Mouse (Mus musculus) heart, embryonic 11.5 days (tissue): ENCODE results near the gene Ptbp3. TPM values are rescaled to one million over a fixed set of nuclear protein-coding genes. Genes with fewer than 3 reads are reported as not detected.

Source experiments
- ATAC-seq: fragments of 200-750 bp; cut with Nextera tagmentation; replicated peaks from 2 replicates; pipeline ENCODE4 v1.8.0; 2017; ENCODE audit warnings: moderate library complexity; ENCODE audit not compliant: insufficient number of reproducible peaks, low FRiP score, low TSS enrichment
- H3K27ac ChIP-seq: fragments of 300-500 bp; sonication (generic); 2 replicates; pipeline ENCODE4 v1.5.1; 2014; ENCODE audit warnings: mild to moderate bottlenecking, low read depth, low read length
- H3K27me3 ChIP-seq: fragments of 300-500 bp; sonication (generic); 2 replicates; pipeline ENCODE4 v1.6.1; 2014; ENCODE audit warnings: mild to moderate bottlenecking, low read length, mixed read lengths; ENCODE audit not compliant: control insufficient read depth, insufficient read depth
- H3K36me3 ChIP-seq: fragments of 300-500 bp; sonication (generic); 2 replicates; pipeline ENCODE4 v1.6.1; 2014; ENCODE audit warnings: mild to moderate bottlenecking, low read length, moderate library complexity, mixed read lengths; ENCODE audit not compliant: control insufficient read depth, insufficient read depth
- H3K4me1 ChIP-seq: fragments of 300-500 bp; sonication (generic); 2 replicates; pipeline ENCODE4 v1.6.1; 2014; ENCODE audit warnings: low read length; ENCODE audit not compliant: control insufficient read depth, insufficient read depth
- H3K4me2 ChIP-seq: fragments of 300-500 bp; sonication (generic); 2 replicates; pipeline ENCODE4 v1.6.1; 2014; ENCODE audit warnings: mild to moderate bottlenecking, moderate library complexity
- H3K4me3 ChIP-seq: fragments of 300-500 bp; sonication (generic); 2 replicates; pipeline ENCODE4 v1.5.1; 2014; ENCODE audit warnings: low read depth, low read length
- H3K9ac ChIP-seq: fragments of 300-500 bp; sonication (generic); 2 replicates; pipeline ENCODE4 v1.6.1; 2014; ENCODE audit warnings: mild to moderate bottlenecking, low read depth, low read length, moderate library complexity
- H3K9me3 ChIP-seq: fragments of 300-500 bp; sonication (generic); replicated peaks from 2 replicates; pipeline ENCODE4 v1.6.1; 2016; ENCODE audit warnings: low read length; ENCODE audit not compliant: control insufficient read depth
- WGBS: fragments of 180-500 bp; shearing (Covaris S2); extraction: QIAGEN DNeasy Blood & Tissue Kit; methylation state at CpG from one replicate; pipeline ENCODE4 v1.1.7; 2014; ENCODE audit not compliant: insufficient replicate concordance; 5-methylcytosine and 5-hydroxymethylcytosine counted together
- polyA plus RNA-seq: library from polyadenylated mRNA; unstranded; fragments of >200 nt; fragmentation: Nextera tagmentation; extraction: Ambion mirVana; gene quantifications from 2 replicates; pipeline ENCODE4 v1.2.1, GENCODE M21; 2014

The Ptbp3 gene
- polyA plus RNA-seq, 1 experiment from 2014 or later = 48.4 TPM

DNA sequence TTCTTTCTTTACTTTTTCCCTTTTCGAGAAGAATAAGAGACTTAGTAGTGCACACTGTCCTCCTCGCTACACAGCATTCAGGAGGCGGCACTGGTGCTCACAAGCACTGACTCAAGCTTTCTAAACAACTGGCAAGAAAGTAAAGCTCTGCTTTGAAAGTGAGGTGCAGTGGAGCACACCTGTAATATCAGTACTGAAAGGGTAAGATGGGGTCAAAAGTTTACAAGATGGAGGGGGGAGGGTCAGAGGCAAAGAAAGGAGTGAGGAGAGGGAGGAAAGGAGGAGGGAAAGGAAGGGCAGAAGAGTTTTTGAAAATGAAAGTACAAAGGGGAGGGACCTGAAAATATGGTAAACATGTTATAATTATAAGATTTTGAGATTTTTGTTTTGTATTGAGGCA lies 43.7 kb downstream of the Ptbp3 start:
- no peak overlapping the region for H3K4me3 ChIP-seq
- H3K4me1 ChIP-seq = no peaks in the 10 kb centered on the region
- WGBS = 85% methylated on average over 3 of the region's 3 CpGs
- H3K36me3 ChIP-seq = peaks cover 11% of the 10 kb centered on the region
- no peak overlapping the region for H3K27ac ChIP-seq
- H3K9me3 ChIP-seq = no peaks in the 10 kb centered on the region
- H3K4me2 ChIP-seq = no peak overlapping the region
- H3K27me3 ChIP-seq = no peaks in the 10 kb centered on the region
- no peak overlapping the region for H3K9ac ChIP-seq
- no peak for ATAC-seq

DNA sequence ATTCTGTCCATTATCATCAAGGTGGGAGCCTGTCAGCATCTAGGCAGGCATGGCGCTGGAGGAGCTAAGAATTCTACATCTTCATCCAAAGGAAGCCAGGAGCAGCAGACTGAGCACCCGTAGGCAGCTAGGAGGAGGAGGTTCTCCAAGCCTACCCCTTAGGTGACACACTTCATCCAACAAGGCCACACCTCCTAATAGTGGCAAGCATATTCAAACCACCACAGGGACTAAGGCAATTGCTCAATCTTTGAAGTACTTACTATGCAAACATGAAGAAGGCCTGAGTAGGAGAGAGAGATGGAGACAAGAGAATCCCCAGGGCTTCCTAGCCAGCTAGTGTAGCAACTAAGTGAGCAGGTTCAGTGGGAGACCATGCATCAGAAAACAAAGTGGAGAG lies 58.1 kb downstream of the Ptbp3 start:
- Histone ChIP-seq H3K27ac (no peak overlapping the region), H3K4me2 (no peak overlapping the region), H3K27me3 (no peaks in the 10 kb centered on the region), H3K9me3 (no peaks in the 10 kb centered on the region), H3K9ac (no peak overlapping the region), H3K4me1 (no peaks in the 10 kb centered on the region), H3K4me3 (no peak overlapping the region), H3K36me3 (no peaks in the 10 kb centered on the region)
- no peak for ATAC-seq
- 85% methylated on average over 2 of the region's 2 CpGs for WGBS

DNA sequence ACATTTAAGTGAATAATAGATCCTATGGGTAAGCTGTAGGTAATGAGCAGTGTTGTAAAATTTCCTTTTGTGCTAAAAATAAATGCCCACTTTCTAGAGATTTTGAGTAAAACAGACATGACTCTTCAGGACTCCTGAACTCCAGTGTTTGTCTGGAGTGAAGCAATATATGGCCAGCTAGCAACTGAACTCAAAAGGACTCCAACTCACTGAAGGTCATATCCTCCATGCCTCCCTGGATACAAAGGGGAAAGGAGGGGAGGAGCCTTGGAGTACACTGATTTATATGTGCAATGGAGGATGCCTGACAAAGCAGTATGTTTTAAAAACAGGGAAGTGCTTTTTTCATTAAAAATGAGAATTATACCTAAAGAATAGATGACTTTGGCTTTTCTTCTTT lies 77.9 kb downstream of the Ptbp3 start:
- H3K4me3 ChIP-seq = no peak overlapping the region
- H3K27ac ChIP-seq = no peak overlapping the region
- peaks cover 2% of the 10 kb centered on the region; the same call in 1 of the 2 replicates for H3K4me1 ChIP-seq
- H3K36me3 ChIP-seq = no peaks in the 10 kb centered on the region
- no peak overlapping the region for H3K4me2 ChIP-seq
- ATAC-seq = no peak
- no peak overlapping the region for H3K9ac ChIP-seq
- no peaks in the 10 kb centered on the region for H3K27me3 ChIP-seq
- no peaks in the 10 kb centered on the region for H3K9me3 ChIP-seq

DNA sequence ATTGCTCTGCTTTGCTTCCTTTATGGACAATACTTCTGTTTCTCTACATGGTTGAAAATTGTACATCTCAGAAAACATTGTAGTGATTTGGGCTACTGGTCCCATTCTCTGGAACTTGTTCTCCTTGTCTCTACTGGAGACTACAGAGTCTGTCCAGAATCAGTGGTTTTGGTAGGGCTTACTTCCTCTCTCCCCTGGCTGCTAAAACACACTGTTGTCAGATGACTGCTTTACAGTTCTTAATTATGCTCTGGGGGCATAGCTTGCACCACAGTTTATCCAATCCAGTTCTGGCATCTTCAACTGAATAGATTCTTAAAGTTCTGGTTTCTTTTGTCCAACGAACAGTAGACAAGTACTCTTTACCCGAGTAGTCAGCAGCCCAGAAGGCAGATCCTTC lies 83.7 kb downstream of the Ptbp3 start:
- Histone ChIP-seq H3K9me3 (no peaks in the 10 kb centered on the region), H3K27me3 (no peaks in the 10 kb centered on the region), H3K36me3 (no peaks in the 10 kb centered on the region), H3K27ac (no peak overlapping the region), H3K4me1 (peaks cover 10% of the 10 kb centered on the region), H3K4me2 (no peak overlapping the region), H3K4me3 (no peak overlapping the region), H3K9ac (no peak overlapping the region)
- 88% methylated on average over 2 of the region's 2 CpGs for WGBS
- no peak for ATAC-seq

DNA sequence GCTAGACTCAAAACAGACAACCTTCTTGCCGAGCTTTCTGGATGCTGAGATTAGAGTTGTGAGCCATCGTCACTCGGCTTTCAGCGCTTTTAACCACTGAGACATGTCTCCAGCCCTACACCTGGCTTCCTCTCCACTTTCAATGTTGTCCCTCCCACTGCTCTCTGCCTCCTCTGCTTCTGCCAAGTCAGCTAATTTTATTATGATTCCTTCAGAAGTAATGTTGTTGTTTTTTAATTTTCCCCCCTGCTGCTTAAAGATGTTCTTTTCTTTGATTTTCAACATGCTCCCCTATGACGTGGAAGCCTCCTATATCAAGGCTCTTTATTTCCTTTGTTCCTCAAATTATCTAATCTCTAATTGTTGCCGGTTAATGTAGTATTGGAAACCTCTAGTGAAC lies 84.5 kb downstream of the Ptbp3 start:
- Histone ChIP-seq H3K9me3 (no peaks in the 10 kb centered on the region), H3K4me2 (no peak overlapping the region), H3K4me1 (peaks cover 14% of the 10 kb centered on the region), H3K27me3 (no peaks in the 10 kb centered on the region), H3K9ac (no peak overlapping the region), H3K4me3 (no peak overlapping the region), H3K27ac (no peak overlapping the region), H3K36me3 (no peaks in the 10 kb centered on the region)
- 57% methylated on average over 6 of the region's 6 CpGs for WGBS
- ATAC-seq = no peak

DNA sequence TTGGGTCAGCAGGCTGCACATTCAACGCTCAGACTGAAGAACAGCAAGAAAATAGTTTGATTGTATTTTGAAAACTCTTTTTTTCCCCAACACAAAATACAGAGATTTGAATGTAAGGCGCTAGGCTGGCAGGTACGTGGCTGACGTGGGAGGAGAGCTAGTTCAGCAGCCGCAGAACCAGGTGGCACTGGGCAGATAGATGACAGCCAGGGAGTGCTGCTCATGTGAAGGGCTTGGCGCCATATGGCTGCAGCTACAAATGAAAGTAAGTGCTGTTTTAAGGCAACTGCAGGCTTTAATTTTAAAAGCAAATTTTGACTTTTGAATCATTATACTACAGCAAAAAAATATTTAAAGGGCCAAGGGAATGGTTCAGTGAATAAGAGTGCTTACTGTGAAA lies 86.7 kb downstream of the Ptbp3 start:
- Histone ChIP-seq H3K9me3 (no peaks in the 10 kb centered on the region), H3K27ac (no peak overlapping the region), H3K27me3 (no peaks in the 10 kb centered on the region), H3K4me3 (no peak overlapping the region), H3K4me1 (peaks cover 16% of the 10 kb centered on the region), H3K9ac (no peak overlapping the region), H3K4me2 (no peak overlapping the region), H3K36me3 (no peaks in the 10 kb centered on the region)
- ATAC-seq = no peak
- 71% methylated on average over 6 of the region's 6 CpGs for WGBS

DNA sequence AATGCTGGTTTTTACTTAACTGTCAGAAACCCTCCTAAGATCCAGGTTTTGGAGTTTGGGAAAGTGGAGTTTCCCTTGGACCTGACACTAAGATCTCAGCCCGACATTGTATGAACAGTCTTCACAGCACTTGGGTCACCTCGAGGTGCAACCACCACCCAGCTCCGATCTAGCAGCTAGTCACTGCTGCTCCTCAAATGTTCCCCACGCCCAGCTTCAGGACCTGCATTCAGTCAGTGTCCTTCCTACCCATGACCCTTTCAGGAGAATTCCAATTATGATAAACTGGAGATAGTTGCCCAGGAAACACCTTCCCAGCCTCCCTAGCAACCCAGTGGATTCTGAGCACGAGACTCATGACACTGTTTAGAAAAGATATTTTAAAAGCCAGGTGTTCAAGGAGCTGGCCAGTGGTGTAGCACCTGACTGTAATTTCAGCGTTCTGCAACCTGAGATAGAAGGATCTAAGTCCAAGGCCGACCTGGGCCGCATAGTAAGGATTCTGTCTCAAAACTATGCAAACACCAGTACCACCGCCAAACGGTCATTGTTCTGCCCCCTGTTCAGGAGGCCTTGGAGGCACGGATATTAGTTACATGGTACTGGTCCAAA lies 87.9 kb downstream of the Ptbp3 start:
- no peaks in the 10 kb centered on the region for H3K36me3 ChIP-seq
- H3K4me3 ChIP-seq = no peak overlapping the region
- H3K9me3 ChIP-seq = no peaks in the 10 kb centered on the region
- no peaks in the 10 kb centered on the region for H3K27me3 ChIP-seq
- H3K9ac ChIP-seq = no peak overlapping the region; the same call in 1 of the 2 replicates
- H3K27ac ChIP-seq = no peak overlapping the region
- H3K4me2 ChIP-seq = no peak overlapping the region
- H3K4me1 ChIP-seq = peaks cover 16% of the 10 kb centered on the region
- no peak for ATAC-seq
- 67% methylated on average over 11 of the region's 11 CpGs for WGBS

DNA sequence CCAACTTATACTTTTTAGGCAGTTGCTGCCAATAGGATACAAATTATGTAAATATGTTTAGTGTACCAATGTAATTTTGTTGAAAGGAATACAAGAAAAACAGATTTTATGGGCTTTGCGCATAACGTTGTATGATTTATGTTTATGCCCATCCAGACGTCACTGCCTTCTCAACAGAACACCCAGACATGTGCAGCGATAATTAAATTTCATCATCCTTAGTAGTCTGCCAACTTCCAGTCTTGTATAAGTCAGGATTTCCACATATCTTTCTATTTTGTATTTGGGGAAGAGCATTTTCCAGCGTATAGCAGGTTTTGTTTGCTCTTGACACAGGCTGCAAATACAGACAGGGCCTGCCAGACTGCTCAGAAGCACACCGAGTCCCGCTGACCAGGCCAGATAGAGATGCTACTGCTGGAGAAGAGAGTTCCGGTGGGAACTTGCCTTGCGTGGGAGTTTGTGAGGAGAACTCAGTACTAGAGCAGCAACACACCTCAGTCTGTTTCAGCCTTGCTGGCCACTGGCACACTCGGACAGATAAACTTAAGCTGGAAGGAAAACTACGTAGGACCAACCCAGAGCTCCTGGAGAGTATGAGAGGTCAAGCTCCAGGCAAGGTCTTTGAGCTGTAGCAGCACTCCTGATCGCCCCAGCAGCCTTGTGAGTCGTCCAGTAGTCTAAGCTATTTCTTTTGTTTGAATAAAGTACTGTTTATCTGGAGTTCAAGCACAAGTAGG lies 89.8 kb downstream of the Ptbp3 start:
- Histone ChIP-seq H3K9ac (no peak overlapping the region), H3K4me1 (peaks cover 16% of the 10 kb centered on the region), H3K4me2 (no peak overlapping the region), H3K27ac (peak overlapping the region; percentile 47; the same call in 1 of the 2 replicates), H3K27me3 (no peaks in the 10 kb centered on the region), H3K36me3 (no peaks in the 10 kb centered on the region), H3K9me3 (no peaks in the 10 kb centered on the region), H3K4me3 (no peak overlapping the region)
- no peak for ATAC-seq
- WGBS = 60% methylated on average over 13 of the region's 13 CpGs

DNA sequence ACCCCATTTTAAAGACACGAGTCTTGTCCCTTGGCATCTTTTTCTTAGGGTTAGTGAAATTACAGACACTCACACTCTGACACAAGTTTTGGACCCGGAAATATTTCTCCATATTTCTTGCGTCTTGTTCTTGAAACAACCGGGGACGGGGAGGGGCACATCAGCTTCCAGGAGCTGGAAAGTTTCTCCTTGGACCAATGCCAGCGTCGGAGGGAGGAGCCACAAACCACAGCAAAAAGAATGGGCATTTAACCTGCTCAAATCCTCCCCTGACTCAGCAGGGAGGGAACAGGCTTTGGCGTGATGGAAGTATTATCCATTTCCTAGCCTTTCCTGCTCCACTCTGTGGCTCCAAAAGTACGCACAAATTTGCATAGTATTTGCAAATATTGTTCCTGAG lies 91.2 kb downstream of the Ptbp3 start:
- no peaks in the 10 kb centered on the region for H3K36me3 ChIP-seq
- H3K27ac ChIP-seq = no peak overlapping the region
- H3K9ac ChIP-seq = no peak overlapping the region
- 43% methylated on average over 9 of the region's 9 CpGs for WGBS
- peaks cover 16% of the 10 kb centered on the region for H3K4me1 ChIP-seq
- H3K27me3 ChIP-seq = no peaks in the 10 kb centered on the region
- ATAC-seq = no peak
- H3K9me3 ChIP-seq = no peaks in the 10 kb centered on the region
- no peak overlapping the region for H3K4me3 ChIP-seq
- H3K4me2 ChIP-seq = no peak overlapping the region
